Mouse (Mus musculus) CH12.LX (cell line): ENCODE data around the gene Pmf1. TPM values are rescaled to one million over a fixed set of nuclear protein-coding genes. Genes with fewer than 3 reads are reported as not detected.
A peak's percentile ranks its signal among the peaks of the same experiment; 100 is the strongest.

Experiments used
- DNase-seq: peaks from one replicate; pipeline ENCODE4 v3.0.0-alpha.2; 2013; ENCODE audit errors: extremely low read depth
- H3K27ac ChIP-seq: 2 replicates; pipeline ENCODE4 v1.5.1; 2012; ENCODE audit warnings: low read depth, mild to moderate bottlenecking, control low read depth, moderate library complexity; ENCODE audit not compliant: insufficient read depth
- H3K27me3 ChIP-seq: replicated peaks from 2 replicates; pipeline ENCODE3; 2012; ENCODE audit warnings: inconsistent platforms
- H3K36me3 ChIP-seq, 2 experiments: replicated peaks in 1 of 2; 2 replicates each; pipeline versions ENCODE3 to v1.6.1; 2012; ENCODE audit warnings: inconsistent platforms in 1 of 2, low read length in 1 of 2, mild to moderate bottlenecking in 1 of 2, mixed read lengths in 1 of 2, moderate library complexity in 1 of 2; ENCODE audit not compliant: control insufficient read depth in 1 of 2, insufficient read depth in 1 of 2
- H3K4me1 ChIP-seq, 2 experiments: 2 replicates each; pipeline ENCODE4 v1.6.1; 2012; ENCODE audit warnings: inconsistent platforms in 1 of 2, moderate library complexity in 1 of 2; ENCODE audit not compliant: insufficient read depth in 2 of 2, control insufficient read depth in 1 of 2
- H3K4me2 ChIP-seq: 2 replicates; pipeline ENCODE4 v1.6.1; 2012; ENCODE audit warnings: low read depth, mild to moderate bottlenecking, control low read depth; ENCODE audit not compliant: poor library complexity, insufficient read depth, severe bottlenecking
- H3K4me3 ChIP-seq, 3 experiments: fragments of 150-350 bp in 1 of 3; sonication (generic) in 1 of 3; replicated peaks in 1 of 3; 2 replicates each; pipeline versions ENCODE3 to v1.5.1; 2011 to 2012; ENCODE audit warnings: low read depth in 2 of 3, low read length in 2 of 3, mild to moderate bottlenecking in 2 of 3, moderate library complexity in 2 of 3, control low read depth in 1 of 3, improper control_type of control experiment in 1 of 3, inconsistent platforms in 1 of 3, mixed read lengths in 1 of 3; ENCODE audit not compliant: poor library complexity in 1 of 3
- H3K79me2 ChIP-seq: replicated peaks from 2 replicates; pipeline ENCODE4 v1.6.1; 2012; ENCODE audit warnings: mild to moderate bottlenecking, moderate library complexity; ENCODE audit not compliant: control insufficient read depth, poor library complexity, insufficient read depth, severe bottlenecking; ENCODE audit errors: extremely low read depth
- H3K9ac ChIP-seq: 2 replicates; pipeline ENCODE4 v1.6.1; 2012; ENCODE audit warnings: low read depth, mild to moderate bottlenecking, control low read depth, moderate library complexity; ENCODE audit not compliant: insufficient read depth
- H3K9me3 ChIP-seq: replicated peaks from 2 replicates; pipeline ENCODE3; 2012; ENCODE audit warnings: low read length, inconsistent platforms, mixed read lengths
- BHLHE40 ChIP-seq: IDR thresholded peaks from 2 replicates; pipeline ENCODE4 v1.6.1; 2011; ENCODE audit warnings: mild to moderate bottlenecking, low read depth, low read length, improper control_type of control experiment
- CHD1 ChIP-seq: IDR thresholded peaks from 2 replicates; pipeline ENCODE4 v1.6.1; 2012; ENCODE audit warnings: low read depth, low read length, improper control_type of control experiment, inconsistent platforms
- CHD2 ChIP-seq: IDR thresholded peaks from 2 replicates; pipeline ENCODE4 v1.6.1; 2011; ENCODE audit warnings: low read length, improper control_type of control experiment
- ELF1 ChIP-seq: IDR thresholded peaks from 2 replicates; pipeline ENCODE4 v1.6.1; 2014; ENCODE audit warnings: low read depth, mild to moderate bottlenecking, inconsistent platforms, low read length, improper control_type of control experiment
- IRF4 ChIP-seq: IDR thresholded peaks from 2 replicates; pipeline ENCODE4 v1.6.1; 2014; ENCODE audit warnings: low read depth, mild to moderate bottlenecking, inconsistent platforms, low read length, improper control_type of control experiment
- JUN ChIP-seq: IDR thresholded peaks from 2 replicates; pipeline ENCODE4 v1.6.1; 2011; ENCODE audit warnings: low read depth, mild to moderate bottlenecking, low read length, improper control_type of control experiment, moderate library complexity; ENCODE audit not compliant: insufficient read depth
- JUND ChIP-seq: conservative IDR thresholded peaks from 2 replicates; pipeline ENCODE4 v1.6.1; 2011; ENCODE audit warnings: low read depth, low read length, improper control_type of control experiment
- MAFK ChIP-seq: IDR thresholded peaks from 2 replicates; pipeline ENCODE4 v1.6.1; 2011; ENCODE audit warnings: low read length, improper control_type of control experiment; ENCODE audit not compliant: insufficient replicate concordance
- MAX ChIP-seq: IDR thresholded peaks from 2 replicates; pipeline ENCODE4 v1.6.1; 2011; ENCODE audit warnings: low read length, improper control_type of control experiment
- MAZ ChIP-seq: IDR thresholded peaks from 2 replicates; pipeline ENCODE4 v1.6.1; 2012; ENCODE audit warnings: low read depth, mild to moderate bottlenecking, inconsistent platforms, low read length, improper control_type of control experiment, moderate library complexity
- MEF2A ChIP-seq: IDR thresholded peaks from 2 replicates; pipeline ENCODE4 v1.6.1; 2014; ENCODE audit warnings: low read depth, mild to moderate bottlenecking, inconsistent platforms, low read length, improper control_type of control experiment, borderline replicate concordance
- MXI1 ChIP-seq: IDR thresholded peaks from 2 replicates; pipeline ENCODE4 v1.6.1; 2011; ENCODE audit warnings: mild to moderate bottlenecking, low read depth, low read length, improper control_type of control experiment
- MYC ChIP-seq: IDR thresholded peaks from 2 replicates; pipeline ENCODE4 v1.6.1; 2011; ENCODE audit warnings: low read depth, mild to moderate bottlenecking, improper control_type of control experiment, low read length
- NELFE ChIP-seq: IDR thresholded peaks from 2 replicates; pipeline ENCODE4 v1.6.1; 2011; ENCODE audit warnings: low read depth, low read length, improper control_type of control experiment
- PAX5 ChIP-seq: IDR thresholded peaks from 2 replicates; pipeline ENCODE4 v1.6.1; 2012; ENCODE audit warnings: low read length, inconsistent platforms, mixed read lengths
- POLR2AphosphoS2 ChIP-seq: IDR thresholded peaks from 2 replicates; pipeline ENCODE4 v1.6.1; 2011; ENCODE audit warnings: low read depth, low read length, improper control_type of control experiment
- RAD21 ChIP-seq: IDR thresholded peaks from 2 replicates; pipeline ENCODE4 v1.6.1; 2011; ENCODE audit warnings: low read depth, mild to moderate bottlenecking, low read length, improper control_type of control experiment, moderate library complexity
- SIN3A ChIP-seq: IDR thresholded peaks from 2 replicates; pipeline ENCODE4 v1.6.1; 2012; ENCODE audit warnings: low read length, improper control_type of control experiment, inconsistent platforms
- TBP ChIP-seq: conservative IDR thresholded peaks from 2 replicates; pipeline ENCODE4 v1.6.1; 2011; ENCODE audit warnings: low read depth, low read length, improper control_type of control experiment
- UBTF ChIP-seq: IDR thresholded peaks from 2 replicates; pipeline ENCODE4 v1.6.1; 2012; ENCODE audit warnings: low read depth, mild to moderate bottlenecking, inconsistent platforms, low read length, improper control_type of control experiment, moderate library complexity
- USF1 ChIP-seq: IDR thresholded peaks from 2 replicates; pipeline ENCODE4 v1.6.1; 2014; ENCODE audit warnings: low read depth, mild to moderate bottlenecking, inconsistent platforms, low read length, improper control_type of control experiment
- ZC3H11A ChIP-seq: IDR thresholded peaks from 2 replicates; pipeline ENCODE4 v1.6.1; 2012; ENCODE audit warnings: low read depth, mild to moderate bottlenecking, inconsistent platforms, low read length, improper control_type of control experiment
- ZMIZ1 ChIP-seq: IDR thresholded peaks from 2 replicates; pipeline ENCODE4 v1.6.1; 2012; ENCODE audit warnings: low read depth, mild to moderate bottlenecking, inconsistent platforms, low read length, improper control_type of control experiment
- dilution Hi-C: fragments of 300-500 bp; cut with MboI; formaldehyde crosslinking; loops from 2 replicates; pipeline ENCODE4 v1.14.3; 2020; ENCODE audit warnings: low sequenced_read_pairs; ENCODE audit not compliant: extremely low pct_unique_long_range_greater_than_20kb, extremely low pct_ligation_motif_present
- in situ Hi-C: fragments of 300-500 bp; cut with MboI; formaldehyde crosslinking; loops from 3 replicates; pipeline ENCODE4 v1.14.3; 2019; ENCODE audit warnings: low sequenced_read_pairs, low pct_ligation_motif_present, low pct_unique_long_range_greater_than_20kb, mixed read lengths
- polyA plus RNA-seq: library from polyadenylated mRNA; unstranded; fragments of >175 nt; gene quantifications from 2 replicates; pipeline ENCODE4 v1.2.1, GENCODE M21; 2012; ENCODE audit warnings: low read depth; ENCODE audit not compliant: insufficient read length
- total RNA-seq, 2 experiments: library from RNA; depleted of rRNA; stranded (reverse); fragments of 300-350 nt in 1 of 2; fragments of >200 nt in 1 of 2; gene quantifications; 2 replicates each; pipeline ENCODE4 v1.2.3; 2012 to 2014

Gene Pmf1
- total and polyA plus RNA-seq, 3 experiments = 99.9 to 144 (median 104) TPM

GRCm38 (mm10) chr3:88411681-88412080 is 1.6 kb upstream of the Pmf1 start:
- Histone ChIP-seq H3K9ac (no peak overlapping the region), H3K27me3 (no peaks in the 10 kb centered on the region), H3K4me2 (no peak overlapping the region), H3K27ac (no peak overlapping the region), H3K36me3 (peaks cover 26 to 65% of the 10 kb centered on the region in 2 experiments), H3K4me1 (peaks cover 8 to 36% of the 10 kb centered on the region in 2 experiments), H3K4me3 (no peak overlapping the region), H3K9me3 (no peaks in the 10 kb centered on the region), H3K79me2 (peaks cover 14% of the 10 kb centered on the region; the same call in 1 of the 2 replicates)
- in situ Hi-C loops = no loop called here
- dilution Hi-C loops = no loop called here
- DNase-seq = no peak
- TF ChIP-seq USF1 (no peak), MAX (no peak), CHD1 (no peak)

GRCm38 (mm10) chr3:88410645-88411031 is 507 bp upstream of the Pmf1 start:
- Histone ChIP-seq H3K4me2 (peak overlapping the region; percentile 57), H3K9ac (peak overlapping the region; percentile 77), H3K4me3 (peak overlapping the region in 2 of 3 experiments; percentile 34 to 77), H3K36me3 (peaks cover 17 to 63% of the 10 kb centered on the region in 2 experiments), H3K9me3 (no peaks in the 10 kb centered on the region), H3K4me1 (peaks cover 8 to 42% of the 10 kb centered on the region in 2 experiments), H3K27ac (no peak overlapping the region), H3K27me3 (no peaks in the 10 kb centered on the region), H3K79me2 (peaks cover 18% of the 10 kb centered on the region; the same call in 1 of the 2 replicates)
- in situ Hi-C loops = no loop called here
- dilution Hi-C loops = no loop called here
- no peak for DNase-seq
- TF ChIP-seq USF1 = no peak
- no peak for TF ChIP-seq MAFK
- TF ChIP-seq RAD21 = no peak
- no peak for TF ChIP-seq CHD2
- no peak for TF ChIP-seq UBTF
- TF ChIP-seq POLR2AphosphoS2 = no peak
- TF ChIP-seq MEF2A = no peak
- no peak for TF ChIP-seq BHLHE40

- H3K36me3 ChIP-seq = peaks cover 17 to 54% of the 10 kb centered on the region in 2 experiments
- no peak overlapping the region for H3K27ac ChIP-seq
- peak overlapping the region; percentile 65 for H3K9ac ChIP-seq
- H3K9me3 ChIP-seq = no peaks in the 10 kb centered on the region
- in situ Hi-C loops (loop anchor here (5.0 kb wide), 2 partner anchors 53 to 113 kb away; partner anchors contain the start of gene Sema4a), dilution Hi-C loops (no loop called here)
- H3K4me2 ChIP-seq = peak overlapping the region; percentile 45
- TF ChIP-seq POLR2AphosphoS2 (no peak), MXI1 (no peak), JUND (no peak), MAX (no peak), CHD2 (no peak), SIN3A (no peak), NELFE (no peak), MYC (no peak), ELF1 (no peak), MAZ (no peak), ZC3H11A (no peak), RAD21 (no peak), UBTF (no peak), TBP (no peak), ZMIZ1 (no peak), PAX5 (no peak), IRF4 (no peak), CHD1 (no peak), JUN (no peak)
- peaks cover 8 to 42% of the 10 kb centered on the region in 2 experiments for H3K4me1 ChIP-seq
- no peak for DNase-seq
- H3K27me3 ChIP-seq = no peaks in the 10 kb centered on the region
- H3K4me3 ChIP-seq = peak overlapping the region; percentile 60 to 92 (median 77)
- peaks cover 22% of the 10 kb centered on the region; the same call in 1 of the 2 replicates for H3K79me2 ChIP-seq
These were observed 1.2 kb downstream of the Pmf1 start for GRCm38 (mm10) chr3:88408953-88409352.
